Mouse (Mus musculus) ovary, postnatal 10 days (tissue): ENCODE data around the gene Ptprcap.
A peak's percentile ranks its signal among the peaks of the same experiment; 100 is the strongest.

ENCODE experiments used
- DNase-seq: peaks from one replicate; pipeline ENCODE4 v3.0.0; 2022; ENCODE audit warnings: low spot score

Ptprcap gene

DNA sequence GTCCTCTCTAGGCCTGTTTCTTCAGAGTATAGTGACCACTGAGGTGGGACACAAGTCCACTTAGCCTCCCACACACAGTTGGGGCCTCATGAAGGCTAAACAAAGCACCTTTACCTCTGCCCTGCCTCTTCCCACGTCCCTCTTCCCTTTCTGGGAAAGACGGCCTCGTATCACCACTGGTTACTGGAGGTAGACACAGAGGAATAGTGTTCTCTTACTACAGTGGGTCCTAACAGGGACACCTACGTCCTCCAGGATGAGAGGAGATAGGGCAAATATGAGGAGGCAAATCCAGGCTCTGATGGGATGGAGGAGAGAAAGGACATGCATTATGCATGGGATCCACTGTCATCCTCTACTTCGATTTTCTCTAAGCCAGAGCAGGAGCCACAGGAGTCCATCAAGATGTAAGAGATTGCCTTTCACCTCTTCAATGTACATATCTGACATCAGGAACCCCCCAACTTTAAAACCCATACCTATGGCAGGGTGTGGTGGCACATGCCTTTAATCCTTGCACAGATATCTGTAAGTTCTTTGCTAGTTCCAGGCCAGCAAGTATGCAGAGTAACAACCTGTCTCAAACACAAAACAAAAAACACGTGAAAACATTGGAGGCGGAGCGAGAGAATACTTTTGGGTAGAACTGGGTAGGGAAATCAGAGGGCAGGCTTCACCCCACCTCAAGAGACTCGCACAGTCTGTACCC lies 5.5 kb upstream of the Ptprcap start:
- no peak for DNase-seq

DNA sequence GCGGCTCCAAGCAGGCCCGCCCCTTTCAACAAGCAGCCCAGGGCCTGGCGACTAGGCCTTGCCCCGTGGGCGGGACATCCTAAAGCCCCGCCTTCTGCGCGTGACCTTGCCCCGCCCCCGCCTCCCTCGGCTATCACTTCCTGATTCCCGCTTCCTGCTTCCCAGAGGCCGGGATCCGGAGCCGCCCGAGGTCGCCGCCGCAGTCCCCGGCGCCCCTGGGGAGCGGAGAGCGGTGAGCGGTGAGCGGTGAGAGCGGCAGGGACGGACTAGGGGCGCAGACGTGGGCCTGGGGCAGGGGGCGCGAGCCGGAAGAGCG lies 5.0 kb upstream of the Ptprcap start, which contains the start of gene Coro1b:
Gene Coro1b (plus strand): TSS at position 129 of the 316 bp plus-strand sequence.
- peak; percentile 93 for DNase-seq

DNA sequence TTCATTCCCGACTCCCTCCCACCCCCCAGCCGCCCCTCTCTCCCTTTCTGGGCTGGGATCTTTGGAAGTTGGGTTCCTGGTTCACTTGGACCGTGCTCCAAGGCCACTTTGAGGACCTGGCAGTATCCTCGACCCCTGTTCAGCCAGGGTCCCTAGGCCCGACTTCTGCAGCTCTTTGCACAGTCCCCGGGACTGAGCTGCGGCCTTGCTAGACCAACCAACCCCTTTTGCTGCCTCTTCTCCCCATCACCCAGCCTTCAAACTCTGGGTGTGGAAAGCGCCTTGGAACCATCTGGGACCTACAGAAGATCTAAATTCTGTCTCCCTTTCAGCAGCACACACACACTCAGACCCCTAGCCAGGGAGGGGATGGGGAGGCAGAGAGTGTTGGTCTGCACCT lies 4.6 kb upstream of the Ptprcap start:
- DNase-seq = no peak

DNA sequence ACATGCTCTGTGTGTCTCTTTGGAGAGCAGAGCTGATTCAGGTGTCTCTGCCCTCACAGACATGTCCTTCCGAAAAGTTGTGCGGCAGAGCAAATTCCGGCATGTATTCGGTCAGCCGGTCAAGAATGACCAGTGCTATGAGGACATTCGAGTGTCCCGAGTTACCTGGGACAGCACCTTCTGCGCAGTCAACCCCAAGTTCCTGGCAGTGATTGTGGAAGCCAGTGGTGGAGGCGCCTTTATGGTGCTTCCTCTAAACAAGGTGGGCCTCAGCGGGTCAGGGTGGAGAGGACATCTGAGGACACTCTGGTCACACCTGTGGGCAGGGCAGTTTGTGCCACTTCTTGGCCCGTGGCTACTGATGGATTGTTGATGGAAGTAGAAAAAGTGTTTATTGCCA lies 4.1 kb upstream of the Ptprcap start:
- DNase-seq = no peak

DNA sequence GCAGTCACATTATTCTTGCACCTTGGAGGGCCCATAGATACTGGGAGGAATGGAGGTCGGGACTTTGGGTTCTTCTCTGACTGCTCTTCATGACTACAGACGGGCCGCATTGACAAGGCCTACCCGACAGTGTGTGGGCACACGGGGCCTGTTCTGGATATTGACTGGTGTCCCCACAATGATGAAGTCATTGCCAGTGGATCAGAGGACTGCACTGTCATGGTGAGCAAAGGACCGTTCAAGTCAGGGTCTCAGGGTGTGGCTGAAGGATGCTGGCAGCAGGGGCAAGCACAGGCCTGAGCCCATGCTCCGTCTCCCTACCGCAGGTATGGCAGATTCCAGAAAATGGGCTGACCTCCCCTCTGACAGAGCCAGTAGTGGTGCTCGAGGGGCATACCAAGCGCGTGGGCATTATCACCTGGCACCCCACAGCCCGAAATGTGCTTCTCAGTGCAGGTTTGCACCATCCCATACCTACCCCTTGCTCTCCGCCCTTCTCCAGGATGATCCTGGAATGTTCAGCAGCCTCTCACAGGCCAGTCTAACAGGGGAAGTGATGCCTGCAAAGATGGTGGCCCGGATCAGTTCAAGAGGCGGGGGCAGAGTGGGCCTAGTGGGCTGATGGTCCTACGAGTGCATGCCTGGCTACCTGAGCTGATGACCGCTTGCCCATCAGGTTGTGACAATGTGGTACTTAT lies 3.5 kb upstream of the Ptprcap start:
- DNase-seq = no peak

DNA sequence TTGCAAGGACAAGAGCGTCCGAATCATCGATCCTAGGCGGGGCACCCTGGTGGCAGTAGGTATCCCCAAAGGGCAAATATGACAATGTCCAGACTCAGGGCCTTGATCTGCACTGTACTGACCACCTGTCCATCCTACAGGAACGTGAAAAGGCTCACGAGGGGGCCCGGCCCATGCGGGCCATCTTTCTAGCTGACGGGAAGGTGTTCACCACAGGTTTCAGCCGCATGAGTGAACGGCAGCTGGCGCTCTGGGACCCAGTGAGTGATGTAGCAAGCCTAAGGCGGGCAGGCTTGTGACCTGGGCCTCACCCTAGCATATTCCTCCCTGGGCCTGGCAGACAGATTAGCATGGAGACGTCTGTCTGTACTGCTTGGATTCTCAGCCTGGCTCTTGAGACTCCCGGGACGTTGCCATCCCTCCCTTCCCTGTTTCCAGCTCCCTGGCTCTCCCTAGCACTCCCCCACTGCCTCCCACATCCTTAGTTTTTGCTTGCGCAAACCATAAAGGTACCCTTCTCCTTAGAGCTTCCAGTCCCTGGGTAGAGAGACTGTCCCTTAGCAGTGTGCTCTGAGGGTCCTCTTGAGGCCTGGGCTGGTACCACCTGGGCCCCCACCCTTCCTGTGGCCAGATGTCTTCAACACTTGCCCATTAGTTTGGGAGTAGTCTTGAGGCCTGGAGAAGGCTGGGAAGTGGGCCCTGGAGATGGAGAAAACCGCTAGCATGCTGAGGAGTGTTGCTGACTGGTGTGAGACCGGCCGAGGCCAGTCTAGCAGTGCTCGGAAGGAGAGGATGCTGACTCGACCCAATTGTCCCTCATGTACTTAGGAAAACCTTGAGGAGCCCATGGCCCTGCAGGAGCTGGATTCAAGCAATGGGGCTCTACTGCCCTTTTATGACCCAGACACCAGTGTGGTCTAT lies 2.6 kb upstream of the Ptprcap start:
- DNase-seq = no peak

DNA sequence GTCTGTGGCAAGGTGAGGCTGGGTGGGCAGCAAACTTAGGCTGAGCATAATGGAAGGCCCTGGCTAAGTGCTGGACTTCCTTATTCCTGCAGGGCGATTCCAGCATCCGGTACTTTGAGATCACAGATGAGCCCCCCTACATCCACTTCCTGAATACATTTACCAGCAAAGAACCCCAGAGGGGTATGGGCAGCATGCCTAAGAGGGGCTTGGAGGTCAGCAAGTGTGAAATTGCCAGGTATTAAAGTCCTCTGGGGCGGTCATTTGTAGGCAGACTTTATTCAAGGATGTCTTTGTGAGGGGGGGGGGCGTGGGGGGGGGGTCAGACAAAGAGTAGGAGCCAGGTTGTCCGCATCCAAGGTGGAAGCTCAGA lies 1.9 kb upstream of the Ptprcap start:
- no peak for DNase-seq

DNA sequence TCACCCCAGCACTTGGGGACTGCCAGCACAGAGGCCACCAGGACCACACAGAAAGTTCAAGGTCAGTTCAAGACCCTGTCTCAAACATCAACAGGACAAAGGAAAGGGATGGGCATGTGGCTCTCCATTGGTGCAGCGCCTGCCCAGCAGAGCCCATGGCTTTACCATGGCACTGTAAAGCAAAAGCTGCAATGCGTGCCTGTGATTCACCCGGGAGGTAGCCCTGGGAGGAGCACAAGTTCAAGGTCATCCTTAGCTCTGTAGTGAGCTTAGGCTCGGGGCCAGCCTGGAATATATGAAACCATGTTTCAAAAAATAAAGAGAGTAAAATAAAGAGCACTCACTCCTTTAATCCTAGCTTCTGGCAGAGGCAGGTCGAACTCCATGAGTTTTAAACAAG lies 1.5 kb upstream of the Ptprcap start:
- no peak for DNase-seq

DNA sequence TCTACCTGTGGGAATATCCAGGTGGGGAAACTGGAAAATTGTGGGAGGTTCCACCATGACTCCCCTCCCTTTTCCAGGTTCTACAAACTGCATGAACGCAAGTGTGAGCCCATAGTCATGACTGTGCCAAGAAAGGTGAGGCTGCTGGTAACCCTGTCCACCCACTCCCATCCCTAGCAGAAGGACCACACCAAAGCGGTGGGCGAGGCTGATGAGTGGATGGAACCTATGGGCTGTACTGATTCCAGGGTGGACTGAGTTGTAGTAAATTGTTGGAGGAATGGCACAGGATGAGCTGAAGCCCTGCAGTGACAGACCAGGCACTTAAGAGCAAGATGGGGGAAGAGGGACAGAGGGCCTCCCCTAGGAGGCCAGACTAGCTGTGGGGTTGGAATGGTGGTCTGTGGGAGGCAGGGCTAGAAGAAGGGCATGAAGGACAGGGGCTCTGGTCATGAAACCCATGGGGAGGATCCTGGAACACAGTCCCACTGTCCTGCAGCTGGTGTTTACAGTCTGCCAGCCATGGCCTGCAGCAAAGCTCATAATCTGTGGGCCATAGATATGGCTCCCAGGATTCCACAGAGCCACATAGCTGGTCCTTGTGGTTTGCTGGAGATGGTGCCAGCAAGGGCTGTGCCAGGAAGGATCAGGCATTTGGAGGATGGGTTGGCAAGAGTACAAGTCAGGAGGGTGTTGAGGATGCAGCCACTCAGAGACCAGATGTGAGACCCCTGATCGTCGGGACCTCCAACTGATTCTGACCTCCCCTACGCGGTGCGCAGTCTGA lies 766 bp upstream of the Ptprcap start:
- no peak for DNase-seq

DNA sequence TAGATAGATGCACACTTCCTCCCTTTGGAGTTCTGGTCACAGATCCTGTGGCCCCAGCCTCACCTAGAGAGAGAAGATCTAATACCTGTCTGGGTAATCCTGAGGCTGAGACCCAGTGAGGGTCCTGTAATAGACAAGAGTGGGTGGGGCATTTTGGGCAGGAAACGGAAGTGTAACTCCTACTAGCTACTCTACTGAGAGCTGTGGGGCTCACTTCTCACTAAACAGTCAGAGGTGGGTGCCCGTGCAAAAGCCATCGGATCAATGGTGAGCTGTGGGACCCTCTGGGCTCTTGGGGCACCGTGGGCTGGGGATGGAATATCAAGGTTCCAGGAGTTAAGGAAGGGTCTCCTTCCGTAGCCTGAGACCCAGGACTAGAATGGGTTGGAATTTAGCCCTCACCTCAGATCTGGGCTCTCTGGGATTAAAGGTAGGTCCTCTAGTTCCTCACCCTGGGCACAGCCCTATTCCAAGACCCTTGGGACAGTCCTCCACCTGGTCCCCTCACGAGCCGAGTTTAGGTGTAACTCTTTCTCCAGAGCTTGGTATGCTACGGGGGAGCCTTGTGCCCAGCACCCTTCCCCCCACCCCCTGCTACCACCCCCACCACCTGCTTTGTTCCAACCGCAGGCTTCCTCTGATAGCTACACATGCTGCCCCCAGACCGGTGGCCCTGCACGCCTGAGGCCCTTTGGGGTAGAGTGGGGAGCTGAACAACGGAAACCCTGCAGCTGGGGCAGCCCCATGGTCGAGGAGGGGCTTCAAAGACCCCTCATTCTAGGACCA lies 1.2 kb downstream of the Ptprcap start:
- DNase-seq = no peak

DNA sequence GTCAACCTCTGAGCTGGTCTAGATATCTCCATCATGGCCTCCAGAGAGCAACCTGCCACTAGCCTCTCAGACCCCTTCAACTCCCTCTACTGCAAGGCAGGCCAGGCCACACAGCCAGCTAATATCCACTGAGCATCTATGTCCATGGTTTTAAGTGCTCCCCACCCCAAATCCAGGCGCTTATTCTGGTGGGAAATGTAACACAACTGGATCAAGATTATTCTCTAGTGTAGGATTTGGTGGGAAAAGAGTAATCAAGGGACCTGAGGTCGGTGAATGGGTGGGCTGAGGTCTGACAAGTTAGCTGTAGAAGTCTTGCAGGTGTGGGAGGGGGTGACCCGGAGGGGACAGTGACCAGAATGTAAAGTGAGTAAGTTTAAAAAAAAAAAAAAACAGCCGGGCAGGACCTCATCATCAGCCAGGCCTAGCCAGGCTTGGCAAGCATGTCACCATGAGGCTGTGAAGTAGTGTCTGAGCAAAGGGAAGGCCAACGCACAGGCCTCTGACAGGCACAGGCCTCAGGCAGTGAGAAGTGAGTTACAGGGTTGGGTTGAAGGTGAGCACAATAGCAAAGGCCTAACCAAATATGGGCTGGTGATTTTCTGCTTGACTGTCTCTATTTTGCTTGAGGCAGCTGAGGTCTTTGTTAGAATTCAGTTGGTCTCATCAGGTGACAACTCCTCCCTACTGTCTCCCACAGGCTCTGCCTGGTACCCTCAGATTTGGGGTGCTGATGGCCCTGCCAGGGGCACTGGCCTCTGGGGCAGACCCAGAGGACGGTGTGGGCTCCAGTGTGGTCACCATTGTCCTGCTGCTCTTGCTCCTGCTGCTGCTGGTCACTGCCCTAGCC lies 2.0 kb downstream of the Ptprcap start:
- no peak for DNase-seq

DNA sequence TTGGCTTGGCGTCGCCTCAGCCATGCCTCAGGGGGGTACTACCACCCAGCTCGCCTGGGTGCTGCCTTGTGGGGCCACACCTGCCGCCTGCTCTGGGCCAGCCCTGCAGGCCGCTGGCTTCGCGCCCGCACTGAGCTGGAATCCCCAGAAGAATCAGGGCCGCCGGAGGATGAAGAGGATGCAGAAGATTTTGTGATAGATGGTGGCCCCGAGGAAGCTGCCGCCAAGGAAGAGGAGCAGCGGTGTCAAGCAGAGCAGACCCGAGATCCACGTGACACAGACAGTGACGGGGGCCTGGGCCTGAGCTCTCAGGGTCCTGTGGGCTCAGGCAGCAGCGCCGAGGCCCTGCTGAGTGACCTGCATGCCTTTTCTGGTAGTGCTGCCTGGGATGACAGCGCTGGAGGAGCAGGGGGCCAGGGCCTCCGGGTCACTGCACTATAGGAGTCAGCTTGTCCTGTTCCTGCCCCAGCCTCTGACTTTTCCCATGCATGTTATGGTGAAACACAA lies 2.7 kb downstream of the Ptprcap start:
- DNase-seq = no peak

DNA sequence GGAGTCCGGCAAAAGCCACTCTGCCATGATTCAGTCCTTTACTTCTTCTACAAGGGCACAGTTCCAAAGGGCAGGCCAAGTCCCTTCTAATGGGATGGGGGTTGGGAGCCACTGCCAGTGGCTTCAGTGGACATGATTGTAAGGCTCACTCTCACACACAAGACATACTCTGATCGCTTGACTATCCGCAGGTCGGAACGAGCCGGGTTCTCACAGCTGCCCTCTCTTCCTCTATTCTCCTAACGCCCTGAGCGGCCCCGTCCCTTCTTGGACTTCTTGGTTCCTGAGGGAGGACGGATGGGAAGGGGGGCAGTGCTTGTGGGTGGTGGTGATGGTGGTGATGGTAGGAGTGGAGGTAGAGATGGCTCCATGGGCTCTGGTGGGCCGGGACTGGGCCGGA lies 3.4 kb downstream of the Ptprcap start:
- DNase-seq = no peak

DNA sequence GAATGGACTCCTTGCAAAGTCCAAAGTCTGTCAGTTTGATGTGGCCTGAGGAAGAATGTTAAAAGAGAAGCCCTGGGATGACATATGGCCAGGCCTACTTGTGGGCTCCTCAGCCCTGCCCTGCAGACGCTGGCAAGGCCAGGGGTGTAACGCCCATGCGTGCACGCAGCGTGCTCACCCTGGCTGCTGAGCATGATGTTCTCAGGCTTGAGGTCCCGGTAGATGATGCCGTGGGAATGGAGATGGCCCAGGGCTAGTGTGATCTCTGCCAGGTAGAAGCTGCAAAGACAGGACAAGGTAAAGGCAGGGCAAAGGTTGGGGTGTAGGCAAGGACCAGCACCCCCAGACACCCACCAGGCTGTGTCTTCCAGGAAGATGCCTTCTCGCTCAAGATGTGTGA lies 5.6 kb downstream of the Ptprcap start:
- DNase-seq = no peak

DNA sequence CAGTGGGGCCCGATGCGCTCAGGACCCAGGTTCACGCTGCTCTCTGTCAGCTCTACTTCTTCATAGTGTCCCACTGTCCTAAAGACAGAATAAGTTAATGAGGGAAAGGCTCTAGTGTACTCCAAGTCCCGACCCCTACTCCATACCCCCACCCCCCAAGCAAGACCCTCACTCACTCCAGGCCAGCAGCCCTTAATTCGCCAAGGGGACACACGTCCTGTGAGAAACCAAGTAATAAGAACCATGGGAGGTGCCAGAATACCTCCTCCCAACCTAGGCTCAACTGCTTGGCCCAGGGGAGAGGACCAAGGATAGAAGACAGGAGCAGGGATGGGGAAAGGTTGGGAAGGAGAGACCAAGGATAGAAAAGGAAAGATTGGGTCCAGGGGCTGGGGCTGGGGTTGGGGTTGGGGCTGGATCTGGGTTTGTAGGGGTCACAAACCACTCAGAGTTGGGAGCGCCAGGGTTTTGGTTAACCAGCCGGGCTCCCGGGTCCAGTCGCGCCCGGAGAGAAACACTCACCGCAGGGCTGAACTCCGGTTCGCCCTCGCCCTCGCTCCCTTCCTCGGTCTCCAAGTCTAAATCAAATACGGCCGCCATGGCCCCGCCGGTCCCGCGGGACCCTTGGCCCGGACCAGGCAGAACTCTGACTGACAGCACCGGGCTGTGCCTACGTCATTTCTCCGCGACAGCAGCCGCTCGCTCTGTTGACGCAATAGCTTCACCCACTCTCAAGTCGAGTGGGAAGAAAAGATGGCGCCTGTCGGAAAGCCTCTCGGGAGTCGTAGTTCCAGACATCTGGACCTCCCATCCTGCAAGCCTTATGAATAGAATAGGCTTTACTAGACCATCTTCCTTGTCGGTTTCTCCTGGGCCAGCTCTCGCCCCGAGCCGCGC lies 9.5 kb downstream of the Ptprcap start, which contains the start of gene Rps6kb2:
Gene Rps6kb2 (minus strand): TSS at position 709 of the 897 bp plus-strand sequence.
- DNase-seq = peak; percentile 91

DNA sequence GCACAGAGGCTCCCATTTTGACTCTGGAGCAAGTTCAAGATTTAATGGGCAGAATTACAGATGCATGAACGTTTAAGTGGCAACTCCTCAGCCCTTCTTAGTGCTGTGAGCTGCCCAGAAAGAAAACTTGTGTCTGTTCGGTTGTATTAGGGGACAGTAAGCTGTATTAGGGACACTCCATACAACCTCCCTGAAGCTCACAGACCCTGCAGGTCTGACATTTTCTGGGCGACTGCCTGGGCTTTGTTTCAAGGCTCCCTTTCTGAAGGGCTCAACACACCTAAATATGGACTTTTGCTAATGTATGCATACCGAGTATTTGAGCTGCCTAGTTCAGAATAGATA lies 10.1 kb downstream of the Ptprcap start:
- DNase-seq = no peak

DNA sequence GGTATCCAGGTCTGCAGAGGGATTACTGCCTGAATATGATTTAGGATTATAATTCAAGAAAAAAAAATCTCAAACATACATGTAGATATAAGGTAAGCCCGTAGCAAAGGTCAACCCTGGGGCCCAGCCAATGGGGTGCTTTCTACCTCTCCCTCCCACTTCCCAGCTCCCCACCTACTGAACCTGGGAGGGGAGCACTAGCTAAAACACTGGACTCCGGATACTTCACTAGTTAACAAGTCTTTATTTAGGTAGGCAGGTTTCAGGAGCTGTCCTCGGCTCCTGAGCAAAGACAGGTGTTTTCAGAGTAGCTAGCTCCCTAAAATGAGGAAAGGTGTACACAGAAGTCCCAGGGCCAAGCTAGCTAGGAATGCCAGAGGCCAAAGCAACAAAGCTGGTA lies 10.7 kb downstream of the Ptprcap start:
- no peak for DNase-seq

DNA sequence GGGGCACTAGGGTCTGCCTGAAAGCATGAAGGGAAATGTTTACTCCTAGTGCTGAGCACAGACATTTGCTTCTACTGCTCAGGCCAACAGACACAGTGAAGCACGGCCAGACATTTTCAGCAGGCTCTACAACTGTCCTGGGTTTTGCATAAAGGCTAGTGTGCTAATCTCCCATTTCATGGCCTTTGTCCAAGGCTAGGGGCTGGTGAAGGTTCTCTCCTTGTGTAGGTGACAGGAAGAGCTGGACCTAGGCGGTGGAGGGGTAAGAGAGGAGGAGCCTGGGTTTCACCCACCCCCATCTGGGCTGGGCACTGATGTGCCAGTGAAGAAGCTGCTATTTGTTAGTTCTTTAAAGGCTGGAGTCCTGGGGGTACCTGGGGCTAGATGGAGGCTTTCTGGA lies 11.3 kb downstream of the Ptprcap start:
- no peak for DNase-seq
